Mouse (Mus musculus) cerebellum, postnatal 36 days (tissue): ENCODE measurements around the gene Serpina11.

ENCODE experiments used
- DNase-seq, 2 experiments: peaks; one replicate each; pipeline ENCODE4 v3.0.0; 2021 to 2022; ENCODE audit warnings: mixed read lengths in 2 of 2

Gene Serpina11

GRCm38 (mm10) chr12:103989857-103990256, at the start of gene Serpina11:
TSS of gene Serpina11 (minus strand) at chr12:103989957.
- DNase-seq, result no peak

- DNase-seq, result no peak
Observed at GRCm38 (mm10) chr12:104038181-104038580, 48.4 kb upstream of the Serpina11 start.

- no peak for DNase-seq
Observed at GRCm38 (mm10) chr12:104033752-104034151, 44.0 kb upstream of the Serpina11 start.

GRCm38 (mm10) chr12:104029986-104030385, 40.2 kb upstream of the Serpina11 start:
- no peak for DNase-seq

GRCm38 (mm10) chr12:104015280-104015679, 25.5 kb upstream of the Serpina11 start:
- DNase-seq, result no peak

GRCm38 (mm10) chr12:104013620-104014019, 23.9 kb upstream of the Serpina11 start, which contains the start of gene Serpina9:
TSS of gene Serpina9 (minus strand) at chr12:104013755.
- DNase-seq, result no peak

GRCm38 (mm10) chr12:104004689-104005088, 14.9 kb upstream of the Serpina11 start:
- no peak for DNase-seq

GRCm38 (mm10) chr12:104003238-104003612, 13.5 kb upstream of the Serpina11 start:
- no peak for DNase-seq

- DNase-seq, result no peak
Observed at GRCm38 (mm10) chr12:104002569-104003237, 12.9 kb upstream of the Serpina11 start.

GRCm38 (mm10) chr12:104000594-104000993, 10.8 kb upstream of the Serpina11 start:
- DNase-seq, result no peak

GRCm38 (mm10) chr12:103999611-104000010, 9.9 kb upstream of the Serpina11 start:
- no peak for DNase-seq

GRCm38 (mm10) chr12:103996513-103996912, 6.8 kb upstream of the Serpina11 start:
- no peak for DNase-seq

- DNase-seq, result peak; percentile 74 to 81
Observed at GRCm38 (mm10) chr12:103995292-103996072, 5.7 kb upstream of the Serpina11 start.

GRCm38 (mm10) chr12:103992945-103993344, 3.2 kb upstream of the Serpina11 start:
- no peak for DNase-seq

- DNase-seq, result no peak
Observed at GRCm38 (mm10) chr12:103989514-103989767, 316 bp downstream of the Serpina11 start.

- DNase-seq, result no peak
Observed at GRCm38 (mm10) chr12:103988754-103989513, 823 bp downstream of the Serpina11 start.

GRCm38 (mm10) chr12:103985868-103986267, 3.9 kb downstream of the Serpina11 start:
- DNase-seq, result no peak

- DNase-seq, result peak; percentile 37 to 46
Observed at GRCm38 (mm10) chr12:103984935-103985334, 4.8 kb downstream of the Serpina11 start.

- DNase-seq, result no peak
Observed at GRCm38 (mm10) chr12:103981646-103982360, 8.0 kb downstream of the Serpina11 start.

GRCm38 (mm10) chr12:103978294-103978693, 11.5 kb downstream of the Serpina11 start:
- DNase-seq, result no peak

GRCm38 (mm10) chr12:103977846-103978245, 11.9 kb downstream of the Serpina11 start:
- peak in 1 of 2 experiments; percentile 14 for DNase-seq

GRCm38 (mm10) chr12:103977060-103977459, 12.7 kb downstream of the Serpina11 start:
- no peak for DNase-seq

GRCm38 (mm10) chr12:103971080-103971479, 18.7 kb downstream of the Serpina11 start:
- DNase-seq, result no peak
